Mouse (Mus musculus): ENCODE measurements around the gene Cotl1. TPM values are rescaled to one million over a fixed set of nuclear protein-coding genes. Genes with fewer than 3 reads are reported as not detected.

Gene Cotl1
- polyA plus RNA-seq, 1 experiment from 2014 or later = 38.1 TPM

- H3K9ac ChIP-seq (ENCODE audit: low read depth, low read length) = no peak overlapping the region
- H3K9me3 ChIP-seq (replicated peaks; ENCODE audit: control insufficient read depth, low read length) = no peaks in the 10 kb centered on the region
- no peak overlapping the region for H3K27ac ChIP-seq (ENCODE audit: low read length)
- no peak overlapping the region for H3K4me2 ChIP-seq (ENCODE audit: low read depth, low read length)
- H3K27me3 ChIP-seq (ENCODE audit: control insufficient read depth, insufficient read depth, low read depth, low read length) = no peaks in the 10 kb centered on the region
- peaks cover 19% of the 10 kb centered on the region for H3K4me1 ChIP-seq (ENCODE audit: control insufficient read depth, low read depth, low read length)
- no peaks in the 10 kb centered on the region for H3K36me3 ChIP-seq (ENCODE audit: control insufficient read depth, insufficient read depth)
- WGBS (ENCODE audit: insufficient replicate concordance) = 64% methylated on average over 9 of the region's 9 CpGs
- no peak for ATAC-seq (ENCODE audit: low read depth)
- H3K4me3 ChIP-seq (ENCODE audit: low read depth, low read length) = no peak overlapping the region
Observed at GRCm38 (mm10) chr8:119780402-119781049, 59.8 kb downstream of the Cotl1 start.

- H3K27ac ChIP-seq (ENCODE audit: low read length) = peak overlapping the region; percentile 53; the same call in 1 of the 2 replicates
- H3K9me3 ChIP-seq (replicated peaks; ENCODE audit: control insufficient read depth, low read length) = no peaks in the 10 kb centered on the region
- WGBS (ENCODE audit: insufficient replicate concordance) = 20% methylated on average over 14 of the region's 14 CpGs
- H3K36me3 ChIP-seq (ENCODE audit: control insufficient read depth, insufficient read depth) = no peaks in the 10 kb centered on the region
- peaks cover 16% of the 10 kb centered on the region for H3K4me1 ChIP-seq (ENCODE audit: control insufficient read depth, low read depth, low read length)
- H3K27me3 ChIP-seq (ENCODE audit: control insufficient read depth, insufficient read depth, low read depth, low read length) = no peaks in the 10 kb centered on the region
- H3K4me2 ChIP-seq (ENCODE audit: low read depth, low read length) = peak overlapping the region; percentile 96
- ATAC-seq (ENCODE audit: low read depth) = no peak
- H3K4me3 ChIP-seq (ENCODE audit: low read depth, low read length) = no peak overlapping the region
- H3K9ac ChIP-seq (ENCODE audit: low read depth, low read length) = no peak overlapping the region
Observed at GRCm38 (mm10) chr8:119779013-119779737, 61.2 kb downstream of the Cotl1 start.

- Histone ChIP-seq H3K4me1 (ENCODE audit: control insufficient read depth, low read depth, low read length) (peaks cover 16% of the 10 kb centered on the region), H3K9me3 (replicated peaks; ENCODE audit: control insufficient read depth, low read length) (no peaks in the 10 kb centered on the region), H3K36me3 (ENCODE audit: control insufficient read depth, insufficient read depth) (no peaks in the 10 kb centered on the region), H3K4me2 (ENCODE audit: low read depth, low read length) (peak within 1 kb of the TSS; percentile 96), H3K4me3 (ENCODE audit: low read depth, low read length) (peak within 1 kb of the TSS; percentile 70), H3K27ac (ENCODE audit: low read length) (peak within 1 kb of the TSS; percentile 53), H3K27me3 (ENCODE audit: control insufficient read depth, insufficient read depth, low read depth, low read length) (no peaks in the 10 kb centered on the region), H3K9ac (ENCODE audit: low read depth, low read length) (peak within 1 kb of the TSS; percentile 78)
- under 1% methylated on average over 18 of the region's 18 CpGs for WGBS (ENCODE audit: insufficient replicate concordance)
- ATAC-seq (ENCODE audit: low read depth) = peak; percentile 98
Observed at GRCm38 (mm10) chr8:119778263-119778662, 62.1 kb downstream of the Cotl1 start, which contains the start of gene Tldc1. Tldc1 (minus strand) TSS chr8:119778416.

- H3K9ac ChIP-seq (ENCODE audit: low read depth, low read length) = peak overlapping the region; percentile 78
- peaks cover 16% of the 10 kb centered on the region for H3K4me1 ChIP-seq (ENCODE audit: control insufficient read depth, low read depth, low read length)
- H3K36me3 ChIP-seq (ENCODE audit: control insufficient read depth, insufficient read depth) = no peaks in the 10 kb centered on the region
- peak; percentile 2 for ATAC-seq (ENCODE audit: low read depth)
- H3K27ac ChIP-seq (ENCODE audit: low read length) = peak overlapping the region; percentile 52; the same call in 1 of the 2 replicates
- no peaks in the 10 kb centered on the region for H3K9me3 ChIP-seq (replicated peaks; ENCODE audit: control insufficient read depth, low read length)
- no peaks in the 10 kb centered on the region for H3K27me3 ChIP-seq (ENCODE audit: control insufficient read depth, insufficient read depth, low read depth, low read length)
- peak overlapping the region; percentile 96 for H3K4me2 ChIP-seq (ENCODE audit: low read depth, low read length)
- WGBS (ENCODE audit: insufficient replicate concordance) = 20% methylated on average over 7 of the region's 7 CpGs
- peak overlapping the region; percentile 70 for H3K4me3 ChIP-seq (ENCODE audit: low read depth, low read length)
Observed at GRCm38 (mm10) chr8:119777765-119778164, 62.6 kb downstream of the Cotl1 start.

GRCm38 (mm10) chr8:119776668-119777245, 63.6 kb downstream of the Cotl1 start:
- no peaks in the 10 kb centered on the region for H3K27me3 ChIP-seq (ENCODE audit: control insufficient read depth, insufficient read depth, low read depth, low read length)
- H3K4me3 ChIP-seq (ENCODE audit: low read depth, low read length) = no peak overlapping the region
- no peaks in the 10 kb centered on the region for H3K9me3 ChIP-seq (replicated peaks; ENCODE audit: control insufficient read depth, low read length)
- no peaks in the 10 kb centered on the region for H3K36me3 ChIP-seq (ENCODE audit: control insufficient read depth, insufficient read depth)
- 66% methylated on average over 7 of the region's 7 CpGs for WGBS (ENCODE audit: insufficient replicate concordance)
- H3K4me1 ChIP-seq (ENCODE audit: control insufficient read depth, low read depth, low read length) = peaks cover 16% of the 10 kb centered on the region
- no peak overlapping the region for H3K4me2 ChIP-seq (ENCODE audit: low read depth, low read length)
- H3K27ac ChIP-seq (ENCODE audit: low read length) = no peak overlapping the region
- no peak overlapping the region for H3K9ac ChIP-seq (ENCODE audit: low read depth, low read length)
- ATAC-seq (ENCODE audit: low read depth) = no peak

GRCm38 (mm10) chr8:119765761-119766444, 74.4 kb downstream of the Cotl1 start:
- ATAC-seq (ENCODE audit: low read depth) = peak; percentile 47; the same call in 1 of the 2 replicates
- Histone ChIP-seq H3K4me2 (ENCODE audit: low read depth, low read length) (peak overlapping the region; percentile 17; the same call in 1 of the 2 replicates), H3K4me3 (ENCODE audit: low read depth, low read length) (no peak overlapping the region), H3K36me3 (ENCODE audit: control insufficient read depth, insufficient read depth) (no peaks in the 10 kb centered on the region; the same call in 1 of the 2 replicates), H3K9ac (ENCODE audit: low read depth, low read length) (no peak overlapping the region), H3K27ac (ENCODE audit: low read length) (no peak overlapping the region), H3K4me1 (ENCODE audit: control insufficient read depth, low read depth, low read length) (peaks cover 6% of the 10 kb centered on the region), H3K27me3 (ENCODE audit: control insufficient read depth, insufficient read depth, low read depth, low read length) (no peaks in the 10 kb centered on the region), H3K9me3 (replicated peaks; ENCODE audit: control insufficient read depth, low read length) (no peaks in the 10 kb centered on the region)
- WGBS (ENCODE audit: insufficient replicate concordance) = 41% methylated on average over 22 of the region's 22 CpGs

- ATAC-seq (ENCODE audit: low read depth) = no peak
- Histone ChIP-seq H3K36me3 (ENCODE audit: control insufficient read depth, insufficient read depth) (no peaks in the 10 kb centered on the region; the same call in 1 of the 2 replicates), H3K4me2 (ENCODE audit: low read depth, low read length) (no peak overlapping the region), H3K4me3 (ENCODE audit: low read depth, low read length) (no peak overlapping the region), H3K4me1 (ENCODE audit: control insufficient read depth, low read depth, low read length) (peaks cover 6% of the 10 kb centered on the region), H3K9me3 (replicated peaks; ENCODE audit: control insufficient read depth, low read length) (no peaks in the 10 kb centered on the region), H3K27ac (ENCODE audit: low read length) (no peak overlapping the region), H3K9ac (ENCODE audit: low read depth, low read length) (no peak overlapping the region), H3K27me3 (ENCODE audit: control insufficient read depth, insufficient read depth, low read depth, low read length) (no peaks in the 10 kb centered on the region)
- WGBS (ENCODE audit: insufficient replicate concordance) = 70% methylated on average over 10 of the region's 10 CpGs
Observed at GRCm38 (mm10) chr8:119765311-119765710, 75.0 kb downstream of the Cotl1 start.

GRCm38 (mm10) chr8:119762226-119763220, 77.8 kb downstream of the Cotl1 start:
- ATAC-seq (ENCODE audit: low read depth) = peak; percentile 57; the same call in 1 of the 2 replicates
- Histone ChIP-seq H3K4me1 (ENCODE audit: control insufficient read depth, low read depth, low read length) (peaks cover 6% of the 10 kb centered on the region), H3K27ac (ENCODE audit: low read length) (no peak overlapping the region), H3K4me2 (ENCODE audit: low read depth, low read length) (no peak overlapping the region), H3K9me3 (replicated peaks; ENCODE audit: control insufficient read depth, low read length) (no peaks in the 10 kb centered on the region), H3K36me3 (ENCODE audit: control insufficient read depth, insufficient read depth) (no peaks in the 10 kb centered on the region), H3K27me3 (ENCODE audit: control insufficient read depth, insufficient read depth, low read depth, low read length) (no peaks in the 10 kb centered on the region), H3K9ac (ENCODE audit: low read depth, low read length) (no peak overlapping the region), H3K4me3 (ENCODE audit: low read depth, low read length) (no peak overlapping the region)
- WGBS (ENCODE audit: insufficient replicate concordance) = 35% methylated on average over 21 of the region's 21 CpGs
